Mouse (Mus musculus) left cerebral cortex, postnatal 10 days (tissue): ENCODE results near the gene Prlh. TPM values are rescaled to one million over a fixed set of nuclear protein-coding genes. Genes with fewer than 3 reads are reported as not detected.

Source experiments
- DNase-seq, 2 experiments: peaks; one replicate each; pipeline ENCODE4 v3.0.0; 2021 to 2022; ENCODE audit warnings: low spot score in 2 of 2, mixed read lengths in 1 of 2; ENCODE audit errors: extremely low spot score in 1 of 2
- intact Hi-C: fragments of 180-260 bp; cut with DNase I; formaldehyde crosslinking; loops from one replicate; pipeline ENCODE4 v1.15.1; 2025
- total RNA-seq, 2 experiments: library from RNA; stranded (reverse); gene quantifications; 2 replicates each; pipeline ENCODE4 v1.2.3; 2021

Gene Prlh
- not detected for total RNA-seq

DNA sequence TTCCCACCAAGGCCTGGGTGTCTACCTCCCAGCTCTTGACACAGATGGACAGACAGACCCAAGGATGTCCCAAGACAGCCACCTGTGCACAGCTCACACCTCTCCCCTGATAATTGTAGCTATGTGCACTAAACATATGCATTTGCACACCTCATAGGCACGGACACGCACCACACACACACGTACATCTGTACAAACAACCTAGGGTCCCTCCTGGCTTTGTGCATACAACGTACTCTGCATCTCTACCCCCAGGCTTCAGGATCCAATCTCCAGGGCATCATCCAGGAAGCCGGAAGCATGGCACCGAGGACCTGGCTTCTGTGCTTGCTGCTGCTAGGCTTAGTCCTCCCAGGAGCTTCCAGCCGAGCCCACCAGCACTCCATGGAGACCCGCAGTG is at the start of gene Prlh:
TSS of gene Prlh (plus strand) at position 301 of the 400 bp plus-strand sequence.
- no peak for DNase-seq
- intact Hi-C loops: loop anchor here (10.0 kb wide), 2 partner anchors 108 to 898 kb away; partner anchors contain the start of gene Col6a3

DNA sequence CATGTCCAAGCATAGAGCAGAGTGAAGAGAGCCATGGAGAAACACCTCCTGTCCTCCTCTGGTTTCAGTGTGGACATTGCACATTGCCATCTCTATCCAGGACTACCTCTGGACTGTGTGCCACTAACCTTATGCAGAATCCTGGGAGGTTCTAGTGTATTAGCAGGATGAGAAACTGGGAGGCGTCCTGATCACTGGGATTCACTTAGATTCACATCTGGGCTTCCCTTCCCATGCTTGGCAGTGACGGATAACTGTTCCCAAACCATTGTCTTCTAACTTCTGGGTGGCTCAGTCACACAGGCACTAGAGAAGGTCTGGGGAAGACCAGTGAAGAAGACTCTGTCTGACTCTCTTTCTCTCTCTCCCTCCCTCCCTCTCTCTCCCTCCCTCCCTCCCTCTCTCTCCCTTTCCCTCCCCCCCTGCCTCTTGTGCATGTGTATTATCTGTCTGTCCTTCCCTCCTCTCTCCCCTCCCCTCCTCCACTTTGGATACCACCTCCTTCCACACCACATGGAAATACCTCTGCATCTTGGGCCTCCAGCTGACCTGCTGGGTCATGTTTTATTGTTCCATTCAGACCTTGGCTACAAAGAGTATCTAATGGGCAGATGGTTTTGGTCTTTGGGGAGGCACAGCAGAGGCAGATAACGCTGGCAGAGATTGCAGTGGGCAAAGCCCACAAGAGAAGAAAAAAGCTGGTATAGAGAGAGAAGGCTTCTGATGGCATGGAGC is 49.5 kb upstream of the Prlh start:
- intact Hi-C loops: no loop called here

DNA sequence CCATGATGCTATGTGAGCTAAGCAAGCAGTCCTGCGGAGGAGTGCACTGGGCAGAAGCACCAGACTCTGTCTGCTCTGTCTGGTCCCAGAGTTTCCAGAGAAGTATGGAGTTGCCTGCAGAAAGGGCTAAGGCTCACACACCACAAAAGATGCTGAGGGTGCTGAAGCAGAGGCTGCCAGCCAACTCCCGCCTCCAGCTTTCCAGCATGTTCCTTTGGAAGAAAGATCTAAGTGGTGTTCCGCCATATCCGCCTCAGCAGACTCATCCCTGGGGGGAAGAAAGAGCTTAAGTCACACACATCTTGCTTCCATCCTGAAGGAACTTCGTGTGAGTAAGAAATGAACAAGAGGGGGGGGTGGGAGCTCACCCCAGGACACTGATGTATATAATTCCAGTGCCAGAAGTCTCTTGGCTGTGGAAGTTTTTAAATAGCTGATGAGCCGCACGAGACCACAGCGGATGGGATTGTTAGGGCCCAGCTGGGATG is 48.9 kb upstream of the Prlh start:
- intact Hi-C loops: no loop called here
- peak; percentile 62 to 69 for DNase-seq

More for the DNA sequence above, 49.5 kb upstream of the Prlh start:
- no peak for DNase-seq

DNA sequence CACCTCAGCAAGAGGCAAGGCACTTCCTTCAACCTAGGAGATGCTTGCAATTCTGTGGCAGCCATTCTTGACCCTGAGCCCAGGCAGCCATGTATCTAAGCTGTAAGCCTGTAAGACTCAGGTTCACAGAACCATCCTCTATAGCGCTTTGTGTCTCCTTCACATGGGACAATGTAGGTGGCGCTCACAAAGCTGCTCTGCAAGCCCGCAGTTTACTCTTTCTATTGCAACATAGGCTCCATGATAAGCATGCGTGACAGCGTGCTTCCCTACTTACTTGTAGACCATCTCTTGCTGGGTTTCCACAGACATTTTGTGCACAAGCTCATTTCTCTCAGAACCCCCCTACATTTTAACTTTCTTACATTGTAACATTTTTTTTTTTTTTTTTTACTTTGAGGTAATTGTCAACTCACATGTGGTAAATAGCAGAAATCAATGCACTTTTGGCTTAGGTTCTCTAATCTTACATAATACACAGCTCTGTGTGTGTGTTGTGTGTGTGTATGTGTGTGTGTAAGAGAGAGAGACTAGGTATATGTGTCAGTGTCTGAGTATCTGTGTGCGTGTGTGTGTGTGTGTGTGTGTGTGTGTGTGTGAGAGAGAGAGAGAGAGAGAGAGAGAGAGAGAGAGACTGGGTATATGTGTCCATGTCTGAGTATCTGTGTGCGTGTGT is 48.0 kb upstream of the Prlh start:
- no peak for DNase-seq
- intact Hi-C loops: no loop called here

DNA sequence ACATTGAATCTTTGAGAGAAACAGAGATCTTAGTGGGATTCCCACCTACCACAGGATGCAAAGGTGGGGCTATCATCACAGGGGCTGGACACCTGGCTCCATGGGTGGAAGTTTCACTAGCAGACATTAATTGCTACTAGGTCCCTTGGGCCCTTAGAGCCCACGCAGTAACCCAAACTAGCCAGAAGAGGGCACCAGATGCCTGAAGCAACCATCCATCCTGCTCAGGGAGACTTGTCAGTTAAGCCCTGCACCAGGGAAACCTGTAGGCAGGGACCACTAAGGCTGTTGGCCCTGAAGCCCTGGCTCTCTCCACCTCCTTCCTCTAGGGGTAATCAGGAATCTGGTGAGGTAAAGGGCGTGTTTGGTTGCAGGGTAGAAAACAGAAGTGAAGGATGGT is 46.6 kb upstream of the Prlh start:
- intact Hi-C loops: loop anchor here (2.0 kb wide), 1 partner anchor 50 kb away; no protein-coding TSS in a partner anchor
- DNase-seq: peak in 1 of 2 experiments; percentile 45

DNA sequence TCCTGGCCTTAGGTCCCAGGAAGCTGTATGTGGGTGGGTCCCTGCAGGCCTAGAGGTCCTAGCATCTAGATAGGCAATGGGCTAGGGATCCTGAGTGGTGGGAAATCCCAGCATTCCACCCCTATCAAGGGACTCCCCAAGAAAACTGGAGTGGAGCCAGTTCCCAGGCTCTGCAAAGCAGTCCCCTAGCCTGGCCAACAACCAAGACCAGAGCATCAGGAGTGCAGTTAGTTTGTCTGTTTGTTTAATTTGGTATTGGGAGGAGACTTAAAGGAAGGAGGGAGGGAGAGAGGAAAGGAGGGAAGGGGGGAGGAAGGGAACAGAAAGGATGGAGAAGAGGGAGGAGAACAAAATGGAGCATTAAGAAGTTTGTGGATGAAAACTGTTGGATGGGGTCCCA is 43.7 kb upstream of the Prlh start:
- intact Hi-C loops: no loop called here
- DNase-seq: peak in 1 of 2 experiments; percentile 81

DNA sequence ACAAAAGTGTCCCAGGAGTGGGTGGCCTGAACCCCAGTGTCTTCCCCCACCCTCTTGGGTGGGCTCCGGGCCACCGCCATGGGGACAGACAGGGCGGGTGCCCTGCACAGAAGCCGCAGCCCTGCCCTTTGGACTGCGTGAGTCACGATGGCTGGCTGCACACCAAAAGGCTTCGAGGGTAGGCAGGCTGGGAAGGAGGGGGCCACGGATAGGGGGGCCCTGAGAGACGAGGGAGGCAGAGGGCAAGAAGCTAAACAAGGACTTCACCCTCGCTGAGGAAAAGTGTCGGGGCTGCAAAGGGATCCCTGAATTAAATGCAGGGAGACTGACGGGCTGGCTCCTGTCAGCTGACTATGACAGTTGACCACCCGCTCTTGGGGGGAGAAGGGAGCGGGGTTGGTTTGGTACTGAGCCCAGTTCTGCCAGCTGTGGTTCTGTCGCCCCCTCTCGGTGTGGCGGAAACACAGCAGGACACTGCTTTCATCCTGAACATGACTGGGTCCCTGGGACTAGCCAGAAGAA is 43.2 kb upstream of the Prlh start:
- DNase-seq: peak in 1 of 2 experiments; percentile 64
- intact Hi-C loops: no loop called here

DNA sequence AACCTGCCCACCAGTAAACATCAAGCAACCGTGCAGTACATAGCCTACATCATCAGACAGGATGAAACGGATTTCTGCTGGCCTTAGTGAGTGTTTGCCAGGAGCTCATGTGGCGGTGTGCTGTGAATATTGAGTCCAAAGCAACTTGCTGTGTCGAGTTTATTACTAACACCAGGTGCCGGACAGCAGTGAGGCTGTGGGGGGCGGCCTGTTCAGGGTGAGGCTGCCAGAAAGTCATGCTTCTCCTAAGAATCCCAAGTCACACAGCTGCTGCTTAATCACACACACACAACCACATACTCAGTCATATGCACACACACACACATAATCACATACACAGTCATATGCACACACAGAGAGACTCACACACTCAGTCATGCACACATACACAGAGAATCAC is 39.7 kb upstream of the Prlh start:
- DNase-seq: no peak
- intact Hi-C loops: no loop called here

DNA sequence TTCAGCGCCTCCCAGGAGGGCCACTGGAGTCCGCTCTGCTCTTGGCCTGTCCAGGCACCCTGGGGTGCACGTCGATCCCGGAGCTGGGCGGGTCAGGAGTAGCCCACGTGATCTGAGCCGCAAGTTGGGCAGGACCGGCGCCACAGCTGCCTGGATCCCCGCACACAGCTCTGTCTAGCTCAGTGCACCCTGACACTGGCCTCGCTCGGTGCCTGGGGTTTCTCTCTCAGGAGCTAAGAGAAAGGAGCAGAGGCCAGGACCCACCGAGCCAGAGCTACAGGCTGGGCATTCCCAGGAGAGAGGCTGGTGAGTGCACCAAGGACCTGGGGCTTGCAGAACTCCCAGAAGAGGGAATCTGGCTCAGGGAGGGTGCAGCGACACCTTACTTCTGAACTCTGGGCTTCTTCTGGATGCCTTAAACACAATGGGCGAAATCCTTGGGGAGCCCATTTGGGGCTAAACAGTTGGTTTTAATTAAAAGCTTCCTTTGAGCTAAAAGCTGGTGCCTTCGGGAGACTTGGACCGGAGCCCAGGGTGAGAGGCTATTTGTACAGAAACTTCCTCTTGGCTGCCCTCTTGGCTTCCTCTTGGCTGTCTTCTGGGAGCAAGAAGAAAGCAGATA is 37.8 kb upstream of the Prlh start, which contains the start of gene Mlph:
TSS of gene Mlph (plus strand) at position 138 of the 622 bp plus-strand sequence.
- DNase-seq: peak in 1 of 2 experiments; percentile 81
- intact Hi-C loops: no loop called here

DNA sequence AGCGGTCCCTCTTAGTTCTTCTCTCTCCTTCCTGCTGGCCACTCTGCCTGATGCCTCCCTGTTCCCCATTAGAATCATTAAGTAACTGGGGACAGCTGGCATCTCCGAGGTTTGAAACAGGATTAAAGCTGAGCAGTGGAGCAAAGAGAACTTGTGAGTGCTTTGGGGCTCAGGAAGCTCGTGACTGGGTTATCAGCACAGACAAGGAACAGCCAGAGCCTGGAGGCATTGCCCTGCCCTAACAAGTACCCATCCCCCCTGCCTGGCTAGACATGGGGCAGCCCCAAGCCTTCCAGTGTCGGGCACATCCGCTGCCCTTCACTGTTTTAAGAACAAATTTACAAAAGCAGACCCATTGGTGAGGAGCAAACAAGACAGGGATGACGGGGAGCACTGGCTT is 35.4 kb upstream of the Prlh start:
- intact Hi-C loops: no loop called here
- DNase-seq: no peak

DNA sequence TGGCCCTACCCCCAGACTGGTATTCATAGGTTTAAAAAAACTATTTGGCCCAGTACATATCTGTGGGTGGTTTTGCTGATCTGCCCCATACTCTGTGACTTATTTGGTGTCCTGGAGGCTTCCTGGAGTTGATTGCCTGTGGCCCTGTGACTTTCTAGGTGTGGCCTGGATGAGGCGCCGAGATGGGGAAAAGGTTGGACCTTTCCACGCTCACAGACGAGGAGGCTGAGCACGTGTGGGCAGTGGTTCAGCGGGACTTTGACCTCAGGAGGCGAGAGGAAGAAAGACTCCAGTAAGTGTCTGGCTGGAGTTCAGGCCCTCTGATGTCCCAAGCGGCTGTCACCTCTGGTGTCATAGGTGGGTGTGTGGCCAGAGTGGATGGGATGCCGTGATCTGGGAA is 31.2 kb upstream of the Prlh start:
- no peak for DNase-seq
- intact Hi-C loops: no loop called here

DNA sequence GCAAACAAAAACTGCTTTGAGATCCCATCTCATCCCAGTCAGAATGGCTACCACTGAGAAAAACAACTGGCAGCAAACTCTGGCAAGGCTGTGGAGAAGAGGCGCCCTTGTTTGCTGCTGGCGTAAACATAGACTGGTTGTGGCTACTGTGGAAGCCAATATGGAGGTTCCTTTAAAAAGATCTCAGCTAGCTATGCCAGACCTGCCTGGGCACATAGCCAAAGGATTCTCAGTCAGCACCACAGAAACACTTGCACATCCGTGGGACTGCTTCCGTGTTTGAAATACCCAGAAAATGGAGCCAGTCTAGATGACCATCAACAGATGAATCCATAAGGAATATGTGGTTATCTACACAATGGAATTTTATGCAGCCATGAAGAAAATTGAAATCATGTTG is 26.9 kb upstream of the Prlh start:
- intact Hi-C loops: no loop called here
- DNase-seq: peak in 1 of 2 experiments; percentile 50

DNA sequence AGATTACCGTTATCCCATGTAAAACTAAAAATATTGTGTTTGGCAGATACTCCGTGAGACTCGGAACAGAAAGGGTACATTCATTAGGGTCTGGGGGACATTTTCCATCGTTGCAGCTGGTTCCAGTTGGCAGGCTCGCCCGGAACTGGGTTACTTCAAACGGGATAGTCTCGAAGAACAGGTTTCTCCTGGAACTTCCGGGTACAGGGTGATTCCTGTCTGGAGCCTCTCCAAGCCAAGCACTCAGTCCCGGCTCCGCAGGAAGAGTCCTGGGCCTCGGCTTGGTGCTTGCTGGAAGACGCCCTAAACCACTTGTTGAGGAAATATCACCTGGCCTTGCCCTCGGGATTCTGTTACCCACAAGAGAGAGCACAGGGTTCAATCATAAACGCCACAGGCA is 25.6 kb upstream of the Prlh start:
- intact Hi-C loops: no loop called here
- DNase-seq: peak in 1 of 2 experiments; percentile 74

DNA sequence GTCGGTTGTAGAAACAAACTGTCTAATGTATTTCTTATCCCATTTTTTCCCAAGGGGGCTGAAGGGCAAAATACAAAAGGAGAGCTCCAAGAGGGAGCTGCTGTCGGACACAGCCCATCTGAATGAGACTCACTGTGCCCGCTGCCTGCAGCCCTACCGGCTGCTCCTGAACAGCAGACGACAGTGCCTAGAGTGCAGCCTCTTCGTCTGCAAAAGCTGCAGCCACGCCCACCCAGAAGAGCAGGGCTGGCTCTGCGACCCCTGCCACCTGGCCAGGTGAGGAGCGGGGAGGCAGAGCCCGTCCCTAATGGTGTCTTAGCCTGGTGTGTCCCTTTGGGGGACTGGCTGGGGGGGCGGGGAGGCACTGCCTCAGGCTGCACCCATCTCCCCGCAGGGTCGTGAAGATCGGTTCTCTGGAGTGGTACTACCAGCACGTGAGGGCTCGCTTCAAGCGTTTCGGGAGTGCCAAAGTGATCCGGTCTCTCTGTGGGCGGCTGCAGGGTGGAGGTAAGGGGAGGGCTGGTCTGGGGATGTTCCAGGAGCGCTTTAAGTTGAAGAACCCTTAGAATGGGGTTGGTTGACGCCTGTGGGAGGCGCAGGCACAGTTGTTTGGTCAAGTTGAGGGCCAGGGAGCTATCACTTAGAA is 24.9 kb upstream of the Prlh start:
- no peak for DNase-seq
- intact Hi-C loops: no loop called here

DNA sequence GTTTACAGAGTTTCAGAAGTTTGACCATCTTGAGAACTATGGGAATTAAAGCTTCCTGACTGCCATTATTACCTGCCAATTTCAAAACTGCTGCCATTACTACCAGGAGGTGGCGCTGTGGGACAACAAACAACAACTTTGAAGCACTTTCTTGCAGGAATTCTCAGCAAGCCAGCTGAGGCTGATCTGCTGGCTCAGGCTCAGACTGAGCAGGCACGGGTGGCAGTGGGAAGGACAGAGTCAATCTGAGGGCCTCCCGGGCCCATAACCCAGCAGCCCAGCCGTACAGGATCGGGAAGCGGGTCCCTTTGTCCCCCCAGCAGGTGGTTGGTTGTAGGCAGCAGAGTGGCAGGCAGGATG is 24.4 kb upstream of the Prlh start:
- peak; percentile 80 to 87 for DNase-seq
- intact Hi-C loops: no loop called here

DNA sequence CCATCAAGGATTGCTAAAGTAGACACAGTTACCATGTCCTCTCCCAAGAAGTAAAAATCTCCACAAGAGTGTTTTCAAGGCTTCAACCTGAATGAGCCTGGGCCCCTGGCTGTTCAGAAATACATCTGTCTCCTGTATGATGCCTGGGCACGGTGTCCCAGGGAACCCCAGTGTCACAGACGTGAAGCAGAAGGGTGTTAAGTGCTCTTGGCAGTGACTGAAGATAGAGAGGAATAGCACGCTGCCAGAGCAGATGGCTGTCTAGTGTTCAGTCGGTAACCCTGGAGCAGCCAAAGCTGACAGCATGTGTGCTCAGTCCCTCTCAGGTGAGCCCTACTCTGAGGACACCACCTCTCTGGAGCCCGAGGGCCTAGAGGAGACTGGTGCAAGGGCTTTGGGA is 19.9 kb upstream of the Prlh start:
- intact Hi-C loops: no loop called here
- DNase-seq: no peak

DNA sequence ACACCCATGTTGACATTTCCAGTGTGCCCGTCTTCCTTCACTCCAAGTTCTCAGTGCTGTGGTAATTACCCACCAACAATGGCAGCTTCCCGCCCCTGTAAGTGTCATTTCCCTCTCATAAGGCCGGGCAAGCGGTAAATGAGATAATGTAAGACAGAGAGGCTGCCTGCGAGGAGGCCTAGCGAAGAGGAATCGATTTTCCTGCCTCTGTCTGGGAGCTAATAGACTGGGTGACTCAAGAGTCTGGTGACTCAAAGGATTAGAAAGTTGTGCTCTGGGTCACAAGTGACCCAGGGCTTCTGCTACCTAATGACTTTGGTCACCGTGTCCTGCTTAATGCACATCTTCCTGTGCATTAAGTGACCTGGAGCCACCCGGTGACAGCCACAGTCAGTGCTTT is 15.9 kb upstream of the Prlh start:
- DNase-seq: no peak
- intact Hi-C loops: no loop called here

DNA sequence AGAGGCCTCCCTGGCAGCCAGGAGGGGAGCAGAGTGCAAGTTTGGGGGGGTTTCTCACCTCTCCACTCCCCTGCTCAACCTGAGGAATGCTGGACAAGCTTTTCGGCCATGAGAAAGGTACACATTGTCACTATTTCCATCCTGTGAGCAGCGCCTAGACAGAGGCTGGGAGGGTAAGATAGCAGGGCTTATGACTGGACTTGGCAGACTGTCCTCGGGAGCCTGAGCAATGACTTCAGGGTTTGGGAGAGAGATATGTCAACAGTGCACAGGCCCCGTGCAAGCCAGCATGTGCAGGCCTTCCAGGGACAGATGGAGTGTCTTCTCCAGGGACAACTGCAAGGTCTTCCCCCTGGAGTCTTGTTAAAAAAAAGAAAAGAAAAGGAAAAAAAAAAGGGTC is 12.9 kb upstream of the Prlh start:
- DNase-seq: no peak
- intact Hi-C loops: no loop called here

DNA sequence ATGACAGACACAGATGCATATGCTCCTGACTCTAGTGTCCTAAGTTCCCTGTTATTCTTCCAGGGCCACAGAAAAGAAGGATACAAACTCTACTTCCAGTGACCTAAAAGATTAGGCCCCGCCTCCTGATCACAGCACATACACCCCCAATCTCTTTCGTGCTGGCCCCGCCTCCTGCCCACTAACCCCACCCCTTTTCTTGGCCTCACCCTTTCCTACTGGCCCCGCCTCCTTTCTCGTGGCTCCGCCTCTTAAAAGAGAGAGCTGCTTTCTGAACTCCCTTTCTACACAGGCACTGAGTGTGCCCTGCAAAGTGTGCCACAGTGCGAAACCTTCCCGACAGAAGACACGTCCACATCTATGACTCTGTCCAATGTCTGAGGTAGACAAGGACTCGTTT is 7.7 kb upstream of the Prlh start:
- intact Hi-C loops: no loop called here

More for the DNA sequence above, 7.7 kb upstream of the Prlh start:
- peak in 1 of 2 experiments; percentile 43 for DNase-seq
